Mouse (Mus musculus) lung, postnatal 0 days (tissue): ENCODE results near the gene Sdcbp2.

Source experiments
- CTCF ChIP-seq: IDR thresholded peaks from 2 replicates; pipeline ENCODE4 v1.5.1; 2016; ENCODE audit warnings: antibody characterized with exemption, mild to moderate bottlenecking
- EP300 ChIP-seq: IDR thresholded peaks from 2 replicates; pipeline ENCODE4 v1.6.1; 2016; ENCODE audit warnings: antibody characterized with exemption, mild to moderate bottlenecking, control low read depth

DNA sequence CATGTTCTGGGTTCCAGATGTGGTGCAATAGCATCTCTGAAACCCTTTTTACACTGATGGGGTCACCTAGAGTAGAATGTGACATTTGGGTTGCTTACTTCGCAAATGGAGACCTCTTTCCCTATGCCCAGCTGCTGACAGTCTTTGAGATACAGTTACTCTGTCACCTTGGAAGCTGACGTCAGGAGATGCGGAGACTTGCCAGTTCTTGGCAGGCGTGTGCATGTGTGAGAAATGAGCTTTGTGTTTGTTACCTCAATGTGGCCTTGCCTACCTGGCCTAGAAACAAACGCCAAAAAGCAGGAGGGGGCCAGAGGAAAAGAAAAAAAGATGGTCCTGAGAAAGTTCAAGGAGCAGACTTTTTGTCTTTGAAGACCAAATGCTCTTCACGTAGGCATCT, 5.6 kb upstream of the Sdcbp2 start:
- TF ChIP-seq CTCF, result no peak
- no peak for TF ChIP-seq EP300
